Mouse (Mus musculus): ENCODE results near the gene Nrxn1.

GRCm38 (mm10) chr17:90684172-90684571, 408.7 kb downstream of the Nrxn1 start:
- TF ChIP-seq ZNF384 (IDR thresholded peaks at IDR 0.05; ENCODE audit: low read depth, low read length) (no peak), ZC3H11A (IDR thresholded peaks at IDR 0.05; ENCODE audit: borderline replicate concordance, low read depth, low read length) (no peak)

Data from ES-E14 (cell line).